Mouse (Mus musculus): ENCODE results near the gene Cnmd. TPM values are rescaled to one million over a fixed set of nuclear protein-coding genes. Genes with fewer than 3 reads are reported as not detected.

Cnmd gene
- polyA plus RNA-seq (2012; fragmentation: generic; extraction: Trizol): under 1 TPM in 1 of 2 experiments, not detected in 1; 0.05 TPM

GRCm38 (mm10) chr14:79662001-79662400 is at the start of gene Cnmd:
TSS of gene Cnmd (minus strand) at chr14:79662170.

Other genes starting within 250 kb of the Cnmd start
- gene Kbtbd7, start 235.7 kb downstream of the Cnmd start, polyA plus RNA-seq (2012; fragmentation: generic; extraction: Trizol): 1 to 10 TPM in 1 of 2 experiments, under 1 TPM in 1; 0.06 to 1.2 TPM
- gene Kbtbd6, start 210.3 kb downstream of the Cnmd start, polyA plus RNA-seq (2012; fragmentation: generic; extraction: Trizol): not detected
- gene Elf1, start 181.0 kb downstream of the Cnmd start, polyA plus RNA-seq (2012; fragmentation: generic; extraction: Trizol): 1 to 10 TPM in 1 of 2 experiments, under 1 TPM in 1; 0.40 to 3.8 TPM
- gene Wbp4, start 180.7 kb downstream of the Cnmd start, polyA plus RNA-seq (2012; fragmentation: generic; extraction: Trizol): 1 to 10 TPM; 3.2 to 8.7 TPM
- 10 to 100 TPM; 13.4 to 57.2 TPM for gene Sugt1, start 74.5 kb downstream of the Cnmd start, polyA plus RNA-seq (2012; fragmentation: generic; extraction: Trizol)
- gene Pcdh8, start 109.1 kb upstream of the Cnmd start, polyA plus RNA-seq (2012; fragmentation: generic; extraction: Trizol): not detected

Data from C3H10T1/2 (cell line).